Mouse (Mus musculus) adrenal gland, adult 18-20 months (tissue): ENCODE data around the gene Bex6. TPM values are rescaled to one million over a fixed set of nuclear protein-coding genes. Genes with fewer than 3 reads are reported as not detected.

Source experiments
- DNase-seq, 2 experiments: peaks; one replicate each; pipeline ENCODE4 v3.0.0; 2021 to 2022; ENCODE audit warnings: low spot score in 2 of 2
- total RNA-seq, 2 experiments: library from RNA; stranded (reverse); gene quantifications; 1 replicate in 1 of 2; 2 replicates in 1 of 2; pipeline ENCODE4 v1.2.3; 2021

Bex6 gene
- total RNA-seq, 2 experiments from 2014 or later = not detected

DNA sequence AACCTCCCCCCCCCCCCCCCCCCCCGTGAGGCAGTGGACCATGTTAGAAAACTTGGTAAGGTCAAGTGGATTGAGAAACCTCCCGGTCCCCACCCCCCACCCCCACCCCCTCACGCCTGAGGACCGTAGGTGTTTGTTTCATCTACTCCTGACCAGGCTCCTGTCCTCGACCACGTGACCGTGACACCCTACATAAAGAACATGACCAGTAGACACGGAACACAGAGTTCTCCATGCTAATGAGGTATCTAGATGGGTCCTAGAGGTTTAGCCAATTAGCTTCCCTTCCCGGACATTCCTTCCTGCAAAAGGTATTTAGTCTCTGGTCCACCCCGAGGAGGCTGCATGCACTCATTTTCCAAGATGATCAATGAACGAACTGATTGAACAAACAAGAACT is 6.2 kb upstream of the Bex6 start:
- DNase-seq = no peak

DNA sequence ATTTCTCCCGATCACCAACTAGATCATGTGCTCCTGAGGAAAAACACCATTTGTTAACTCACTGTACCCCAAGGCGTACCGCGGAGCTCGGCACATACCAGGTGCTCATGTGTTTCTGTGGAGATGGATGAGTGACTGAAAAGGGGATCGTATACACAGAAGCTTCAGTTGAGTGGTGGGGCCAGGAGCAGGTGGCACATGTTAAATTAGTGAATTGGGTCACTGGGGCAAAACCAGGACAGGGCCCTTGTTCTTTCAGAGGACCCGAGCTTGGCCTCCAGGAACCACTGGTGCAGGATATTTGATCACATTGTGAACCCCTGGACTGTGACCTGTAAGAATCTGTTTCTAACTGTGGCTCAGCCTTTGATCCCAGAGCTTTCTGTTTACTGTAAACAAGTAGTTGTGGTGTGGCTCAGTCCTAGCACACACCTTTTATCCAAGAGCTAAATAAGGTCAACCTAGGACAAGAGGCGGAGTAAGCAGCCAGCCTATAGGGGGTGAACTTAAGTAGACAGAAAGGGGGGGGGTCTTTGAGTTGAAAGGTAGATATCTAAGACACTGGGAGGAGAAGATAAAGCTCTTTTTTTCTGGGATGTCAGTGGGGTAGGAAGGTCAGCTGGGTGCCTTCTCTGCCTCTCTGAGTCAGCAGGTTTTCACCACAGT is 5.2 kb upstream of the Bex6 start:
- no peak for DNase-seq

DNA sequence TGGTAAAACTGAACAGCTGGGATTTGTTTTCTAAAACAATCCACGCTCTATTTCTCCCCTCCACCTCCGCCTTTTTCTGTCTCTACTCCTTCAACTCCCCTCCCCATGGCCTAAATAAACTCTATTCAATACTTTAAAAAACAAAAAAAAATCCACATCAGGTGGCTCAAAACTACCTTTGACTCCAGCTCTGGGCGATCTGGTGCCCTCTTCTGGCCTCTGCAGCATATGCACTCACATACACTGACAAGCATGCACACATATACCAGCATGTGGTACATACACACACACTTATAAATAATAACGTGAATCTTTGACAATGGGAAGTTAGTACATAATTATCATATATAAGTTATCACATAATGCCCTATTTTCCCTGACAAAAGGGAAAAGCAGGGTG is 4.6 kb upstream of the Bex6 start:
- DNase-seq = no peak

DNA sequence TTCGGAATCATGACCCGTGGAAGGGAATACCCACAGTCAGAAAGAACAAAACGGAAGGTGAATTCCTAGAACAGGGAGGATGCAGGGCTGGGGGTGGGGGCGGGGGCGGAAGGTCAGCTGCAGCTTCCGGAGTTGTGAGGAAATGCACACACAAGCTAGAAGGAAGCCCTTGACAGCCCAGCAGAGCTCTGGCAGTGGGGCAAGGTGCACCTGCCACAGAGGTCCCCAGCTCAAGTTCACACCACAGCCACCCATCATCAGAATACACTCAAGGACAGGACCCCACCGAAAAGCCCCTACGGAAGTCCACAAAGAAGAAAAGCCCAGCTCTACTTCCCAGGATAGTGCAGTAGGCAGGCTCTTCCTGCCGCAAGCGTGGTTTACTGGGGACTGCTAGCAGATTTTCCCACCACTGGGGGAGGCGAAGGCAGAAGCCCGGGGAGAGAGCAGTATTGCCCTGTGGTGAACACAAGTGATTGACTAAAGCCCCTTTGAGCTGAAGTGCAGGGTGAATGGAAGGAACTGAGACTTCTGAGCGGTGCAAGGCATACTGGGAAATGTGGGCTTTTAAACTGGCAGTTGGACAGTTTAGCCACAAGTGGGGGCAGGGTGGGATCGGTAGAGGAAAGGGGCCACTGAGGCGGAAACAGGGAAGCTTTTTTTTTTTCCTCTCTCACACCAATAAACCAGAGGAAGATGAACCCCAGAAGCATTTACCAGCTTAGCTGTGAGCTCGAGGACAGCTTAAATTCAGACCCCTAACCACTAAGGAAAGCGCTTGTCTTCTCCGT is 2.5 kb upstream of the Bex6 start:
- no peak for DNase-seq

DNA sequence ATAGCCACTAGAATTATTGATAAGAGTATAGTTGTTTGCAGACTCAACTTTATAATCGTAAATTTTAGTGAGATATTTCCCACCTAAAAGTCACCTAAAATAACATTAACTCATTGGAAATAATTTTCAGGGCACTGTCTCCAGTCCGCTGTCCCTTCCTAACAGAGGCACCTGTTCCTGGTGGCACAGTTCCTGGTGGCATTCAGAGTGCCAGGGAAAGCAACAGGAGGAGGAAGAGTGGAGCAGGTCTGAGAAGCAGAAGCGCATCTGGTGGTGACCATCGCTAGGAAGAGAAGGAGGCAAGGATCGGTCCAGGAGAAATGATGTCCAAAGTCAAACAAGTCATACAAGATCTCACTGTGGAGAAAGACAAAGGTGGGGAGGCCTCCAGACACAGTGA is 6.4 kb downstream of the Bex6 start:
- DNase-seq = no peak

DNA sequence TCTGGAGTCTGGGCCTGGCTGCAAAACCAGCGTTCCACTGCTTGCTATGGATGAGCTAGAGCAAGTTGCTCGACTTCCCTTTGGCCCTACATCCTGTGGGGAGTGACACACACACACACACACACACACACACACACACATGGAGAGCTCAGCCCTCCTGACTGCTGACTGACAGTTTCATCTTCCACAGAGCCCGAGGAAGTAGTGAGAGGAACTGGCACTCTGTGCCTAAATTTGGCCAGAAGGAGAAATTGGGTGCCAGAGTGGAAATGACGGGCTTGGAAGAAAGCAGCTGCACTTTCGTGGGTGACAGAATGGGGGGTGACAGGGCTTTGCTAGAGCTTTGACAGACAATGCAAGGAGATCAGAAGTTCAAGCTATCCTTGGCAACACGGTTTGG is 9.5 kb downstream of the Bex6 start:
- DNase-seq = no peak

DNA sequence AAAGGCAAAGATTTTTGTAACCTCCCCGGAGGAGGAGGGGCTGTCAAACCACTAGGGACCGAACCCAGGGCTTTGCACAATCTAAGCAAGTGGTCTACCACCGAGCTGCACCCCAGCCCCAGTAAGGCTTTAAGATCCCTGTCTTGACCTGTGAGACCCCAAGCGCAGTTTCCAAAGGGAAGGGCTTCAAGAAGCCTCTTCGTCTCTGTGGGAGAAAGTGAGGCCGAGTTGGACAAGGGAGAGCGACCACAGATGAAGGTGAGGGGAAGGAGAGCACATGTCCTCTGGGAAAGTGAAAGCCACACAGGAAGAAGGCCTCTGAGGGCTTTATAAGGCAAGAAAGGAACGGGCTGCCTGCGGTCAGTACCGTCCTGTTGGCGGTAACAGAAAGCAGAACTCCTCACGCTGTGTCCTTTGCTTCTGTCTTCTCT is 10.4 kb downstream of the Bex6 start:
- DNase-seq = no peak

DNA sequence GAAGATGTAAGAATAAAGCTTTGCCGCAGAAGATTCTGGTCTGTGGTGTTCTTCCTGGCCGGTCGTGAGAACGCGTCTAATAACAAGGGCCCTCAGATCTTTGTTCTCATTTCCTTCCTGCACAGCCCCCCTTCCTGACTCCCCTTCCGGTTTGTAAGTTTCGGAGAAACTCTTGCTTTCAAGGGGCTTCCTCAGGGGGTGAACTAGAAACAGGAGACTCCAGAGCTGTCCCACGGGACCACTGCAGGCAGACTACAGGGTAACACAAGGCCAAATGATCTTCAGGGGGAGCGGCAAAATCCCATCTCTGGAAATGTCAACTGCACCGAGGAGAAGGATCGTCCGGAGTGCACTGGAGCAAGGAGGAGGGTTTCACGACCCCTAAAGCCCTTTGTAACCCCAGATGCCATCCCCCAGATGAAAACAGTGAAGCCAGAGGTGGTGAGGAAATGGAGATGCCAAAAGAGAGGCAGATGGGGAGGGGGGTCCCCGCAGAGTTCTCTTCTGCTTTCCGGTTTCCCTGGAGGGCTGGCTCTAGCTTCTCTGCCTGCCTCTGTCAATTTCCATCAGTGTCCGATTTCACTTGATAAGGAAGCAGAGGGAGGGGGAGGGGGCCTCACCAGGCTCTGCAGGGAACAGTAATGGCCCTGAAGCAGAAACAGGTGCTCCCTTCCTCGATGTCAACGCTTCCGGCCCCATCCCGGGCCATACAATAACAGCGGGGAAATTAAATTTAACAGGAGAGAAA is 20.8 kb downstream of the Bex6 start:
- DNase-seq = no peak

DNA sequence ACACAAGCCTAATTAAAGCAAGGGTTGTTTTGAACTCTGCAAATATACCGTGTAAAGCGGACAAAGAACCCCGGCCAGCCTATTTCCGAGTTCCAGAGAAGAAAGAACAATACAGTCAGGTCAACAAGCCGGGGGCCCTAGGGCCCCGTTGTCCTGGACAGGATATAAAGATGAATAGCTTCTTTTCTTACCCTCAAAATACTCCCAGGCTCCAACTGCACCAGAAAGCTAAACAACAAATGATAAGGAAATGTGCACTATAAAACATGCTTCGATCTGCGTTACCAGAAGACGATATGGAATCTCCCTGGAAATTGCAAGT is 21.3 kb downstream of the Bex6 start:
- DNase-seq = no peak

DNA sequence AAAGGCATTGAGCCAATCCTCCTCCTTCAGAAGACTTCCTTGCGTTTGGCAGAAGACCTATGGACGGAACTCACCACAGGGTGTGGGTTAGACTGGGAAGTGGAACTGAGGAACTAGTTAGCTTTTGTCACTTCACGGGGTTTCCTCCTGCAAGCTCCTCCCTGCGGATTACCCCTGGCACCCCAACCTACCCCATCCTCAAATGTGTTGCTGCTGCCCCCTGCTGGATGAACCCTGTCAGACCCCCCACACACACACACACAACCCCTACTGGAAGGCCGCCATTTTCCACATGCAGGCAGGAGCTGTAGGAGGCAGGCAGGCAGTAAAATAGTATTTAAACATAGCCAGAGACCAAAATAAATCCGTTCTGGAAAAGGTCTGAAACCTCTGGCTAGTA is 23.1 kb downstream of the Bex6 start:
- peak; percentile 65 to 81 for DNase-seq

DNA sequence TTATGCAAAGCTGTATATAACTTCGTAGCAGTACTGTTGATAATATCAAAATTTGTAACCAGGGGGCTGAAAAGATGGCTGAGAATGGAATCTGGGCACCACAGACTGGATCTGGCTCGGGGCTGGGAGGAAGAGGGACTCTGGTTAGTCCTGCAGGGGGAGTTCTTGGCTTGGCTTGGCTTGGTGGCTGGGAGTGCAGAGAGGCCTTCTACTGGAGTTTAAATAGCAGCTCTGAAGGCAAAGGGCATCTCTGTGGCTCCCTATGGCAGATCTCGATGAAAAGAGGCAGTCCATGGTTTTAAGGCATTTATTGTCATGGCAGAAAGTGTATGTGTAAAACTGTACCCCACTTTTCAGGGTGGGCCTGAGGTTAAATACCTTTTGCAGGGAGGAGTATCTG is 25.3 kb downstream of the Bex6 start:
- DNase-seq = no peak

DNA sequence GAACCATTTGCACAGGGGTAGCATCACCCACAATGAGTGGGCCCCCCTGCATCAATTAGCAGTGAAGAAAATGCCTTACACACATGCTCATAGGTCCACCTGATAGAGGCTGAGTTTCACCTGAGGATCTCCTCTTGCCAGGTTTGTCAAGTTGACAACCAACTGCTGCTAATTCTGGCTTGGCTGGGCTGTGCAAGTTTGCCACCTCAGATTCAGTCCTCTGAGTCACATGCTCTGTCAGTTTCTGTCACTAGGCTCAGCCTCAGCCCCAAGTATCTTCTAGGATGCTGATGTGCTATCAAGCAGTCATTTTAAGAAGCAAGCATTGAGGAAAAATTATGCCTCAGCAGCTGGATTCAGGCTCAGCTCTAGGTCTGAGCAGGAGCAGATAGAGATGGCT is 34.5 kb downstream of the Bex6 start:
- DNase-seq = no peak

DNA sequence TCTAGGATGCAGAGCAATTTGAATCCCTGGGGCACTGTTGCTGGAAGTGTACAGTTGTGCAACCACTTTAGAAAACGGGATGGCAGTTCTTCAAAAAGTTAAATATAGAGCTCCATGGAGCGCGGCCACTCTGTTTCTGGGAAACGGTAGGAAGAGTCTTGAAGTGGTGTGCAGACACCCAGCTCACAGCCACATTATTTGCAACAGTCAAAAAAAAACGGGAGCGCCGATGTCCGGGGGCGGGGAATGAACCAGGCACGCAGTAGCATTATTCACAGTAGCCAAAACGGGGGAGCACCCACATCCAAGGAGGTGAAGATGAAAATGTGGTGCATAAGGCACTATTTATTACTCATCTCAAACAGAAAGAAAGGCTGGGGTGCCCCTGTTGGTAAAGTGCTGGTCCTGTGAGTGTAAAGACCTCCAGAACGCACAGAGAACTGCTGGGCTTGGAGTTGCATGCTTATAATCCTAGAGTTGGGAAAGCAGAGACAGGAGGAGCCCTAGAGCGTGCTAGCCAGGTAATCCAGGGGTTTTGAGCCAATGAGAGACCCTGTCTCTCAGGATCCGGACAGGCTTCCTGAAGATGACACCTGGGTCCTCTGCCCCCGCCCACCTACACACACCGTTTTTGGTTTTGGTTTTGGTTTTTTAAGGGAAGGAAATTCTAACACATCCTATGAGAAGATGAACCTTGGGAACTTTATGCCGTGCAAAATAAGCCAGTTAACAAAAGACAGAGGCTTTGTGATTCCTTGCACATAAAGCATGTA is 35.4 kb downstream of the Bex6 start:
- DNase-seq = no peak

DNA sequence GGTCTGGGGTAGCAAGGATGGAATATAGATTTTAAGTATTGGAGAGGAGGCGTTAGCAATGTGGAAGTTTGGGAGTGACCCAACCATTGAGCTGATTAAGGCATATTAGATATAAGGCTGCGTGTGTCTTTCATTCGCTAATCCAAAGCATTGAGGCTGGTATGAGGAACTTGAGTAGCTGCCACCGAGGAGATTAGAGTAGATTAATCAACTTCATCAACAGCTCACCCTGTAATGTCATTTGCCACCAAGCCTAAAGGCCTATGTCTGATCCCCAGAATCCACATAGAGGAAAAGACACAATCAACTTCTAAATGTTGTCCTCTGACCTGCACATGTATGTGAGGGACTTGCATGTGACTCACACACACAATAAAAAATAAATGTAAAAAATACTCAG is 42.2 kb downstream of the Bex6 start:
- no peak for DNase-seq

DNA sequence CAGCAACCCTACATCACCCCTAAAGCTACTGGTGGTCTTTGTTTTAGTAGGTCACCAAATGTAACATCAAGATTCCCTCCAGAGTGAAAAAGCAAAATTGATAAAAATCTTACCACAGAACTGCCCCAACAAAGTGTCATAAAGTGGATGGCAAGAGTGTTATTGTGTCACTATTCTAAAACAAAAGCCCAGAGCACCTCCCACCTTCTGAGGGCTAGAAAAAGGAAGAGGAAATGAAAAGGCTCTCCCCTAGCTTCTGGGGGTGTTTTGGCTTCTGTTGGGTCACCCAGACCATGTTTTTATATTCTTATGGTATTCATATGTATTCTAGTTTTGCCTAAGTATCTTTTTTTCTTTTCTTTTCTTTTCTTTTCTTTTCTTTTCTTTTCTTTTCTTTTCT is 42.8 kb downstream of the Bex6 start:
- no peak for DNase-seq

DNA sequence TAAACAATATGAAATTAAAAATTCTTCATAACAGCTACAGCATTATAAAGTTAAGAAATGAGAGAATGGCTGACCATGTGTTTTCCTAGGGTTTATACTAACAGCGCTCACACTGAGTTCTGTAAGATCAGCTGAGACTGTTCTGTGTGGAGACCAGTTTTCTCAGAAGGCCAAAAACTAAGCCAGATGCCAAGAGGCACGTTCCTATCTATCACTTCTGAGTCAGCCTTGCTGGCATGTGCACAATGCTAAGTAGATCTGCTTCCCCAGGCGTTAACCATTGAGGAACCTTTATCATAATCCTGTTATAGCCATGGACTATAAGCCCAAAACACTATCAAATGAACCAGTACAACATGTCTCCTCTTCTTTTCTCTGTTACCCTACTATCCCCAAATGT is 52.4 kb downstream of the Bex6 start:
- peak in 1 of 2 experiments; percentile 24 for DNase-seq

Other genes starting within 250 kb of the Bex6 start
- gene Pigz, start 246.0 kb upstream of the Bex6 start, total RNA-seq = under 1 TPM; 0.36 to 0.77 TPM
- gene 0610012G03Rik, start 231.3 kb upstream of the Bex6 start, total RNA-seq = 10 to 100 TPM; 41.8 to 55.2 TPM
- 10 to 100 TPM; 55.4 to 56.1 TPM for gene Ncbp2, start 231.3 kb upstream of the Bex6 start, total RNA-seq
- gene Senp5, start 176.5 kb upstream of the Bex6 start, total RNA-seq = 10 to 100 TPM; 22.9 to 25.7 TPM
- gene Pak2, start 100.5 kb upstream of the Bex6 start, total RNA-seq = 10 to 100 TPM; 59.2 to 65.6 TPM
- 10 to 100 TPM; 29.2 to 30.3 TPM for gene Pigx, start 80.1 kb upstream of the Bex6 start, total RNA-seq
- 1 to 10 TPM; 8.4 to 9.2 TPM for gene Cep19, start 80.0 kb upstream of the Bex6 start, total RNA-seq
- gene Nrros, start 14.2 kb upstream of the Bex6 start, total RNA-seq = 1 to 10 TPM; 4.6 to 7.4 TPM
- gene Fbxo45, start 67.3 kb downstream of the Bex6 start, total RNA-seq = 10 to 100 TPM; 13.6 to 16.2 TPM
- gene Wdr53, start 67.4 kb downstream of the Bex6 start, total RNA-seq = 10 to 100 TPM; 12.5 to 14.1 TPM
- gene Smco1, start 91.6 kb downstream of the Bex6 start, total RNA-seq = under 1 TPM in 1 of 2 experiments, not detected in 1; 0.22 TPM
- 10 to 100 TPM; 18.9 to 26.9 TPM for gene Rnf168, start 97.6 kb downstream of the Bex6 start, total RNA-seq
- gene Ubxn7, start 152.4 kb downstream of the Bex6 start, total RNA-seq = 10 to 100 TPM; 38.0 to 54.8 TPM
- gene Tm4sf19, start 220.7 kb downstream of the Bex6 start, total RNA-seq = 1 to 10 TPM in 1 of 2 experiments, under 1 TPM in 1; 0.33 to 1.3 TPM
- gene Tctex1d2, start 239.9 kb downstream of the Bex6 start, total RNA-seq = 1 to 10 TPM; 5.0 to 5.6 TPM